Mouse (Mus musculus) frontal cortex, adult (tissue): Measurements from ENCODE around the gene Fyttd1.
A peak's percentile ranks its signal among the peaks of the same experiment; 100 is the strongest.
"Not testable (repeated sequence)": the region's sequence is repeated elsewhere in the genome, so short reads cannot be mapped to it uniquely, and the experiment has no call there.

ENCODE experiments used
- ATAC-seq: cut with Nextera tagmentation; 2 replicates; pipeline ENCODE4 v1.9.2; 2017; ENCODE audit warnings: mild to moderate bottlenecking, moderate library complexity, mixed read lengths; ENCODE audit not compliant: low TSS enrichment

Gene Fyttd1

DNA sequence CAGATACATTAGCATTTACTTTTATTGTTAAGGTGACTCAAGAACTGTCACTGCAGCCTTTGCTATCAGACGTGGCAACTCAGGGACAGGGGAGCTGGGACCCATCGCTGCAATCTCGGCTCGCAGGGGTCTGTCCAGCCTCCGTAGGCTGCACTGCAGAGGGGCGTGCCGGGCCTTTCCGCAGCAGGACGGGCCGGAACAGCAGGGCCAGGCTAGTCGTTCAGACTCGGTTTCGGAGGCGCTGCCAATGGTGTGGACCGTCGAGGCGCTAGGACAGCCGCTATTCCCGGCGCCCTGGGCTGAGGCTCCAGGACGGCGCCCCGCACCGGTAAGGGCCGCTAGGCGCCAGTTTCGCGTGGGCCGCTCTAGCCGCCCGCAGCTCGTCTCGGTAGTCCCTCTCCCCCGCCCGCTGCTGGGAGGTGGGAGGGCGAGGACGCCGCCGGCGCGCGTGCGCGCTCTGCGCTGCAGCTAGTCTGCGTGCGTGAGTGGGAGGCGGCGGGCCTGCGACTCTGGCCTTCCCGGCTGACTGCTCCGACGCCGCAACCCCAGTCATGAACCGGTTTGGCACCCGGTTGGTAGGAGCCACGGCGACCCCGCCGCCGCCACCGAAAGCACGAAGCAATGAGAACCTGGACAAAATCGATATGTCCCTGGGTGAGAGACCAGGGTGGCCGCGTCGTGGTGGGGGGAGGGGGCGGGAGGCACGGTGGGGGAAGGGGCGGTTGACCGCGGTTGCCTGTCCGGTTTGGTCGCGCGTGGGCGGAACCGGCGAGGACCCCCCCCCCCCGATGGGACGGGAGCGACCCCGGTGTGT, at the start of gene Fyttd1, which contains the start of gene Rubcn:
Gene Fyttd1 (plus strand): TSS at position 158 of the 814 bp plus-strand sequence.
Gene Rubcn (minus strand): TSS at position 424 of the 814 bp plus-strand sequence.
- peak; percentile 96 for ATAC-seq

DNA sequence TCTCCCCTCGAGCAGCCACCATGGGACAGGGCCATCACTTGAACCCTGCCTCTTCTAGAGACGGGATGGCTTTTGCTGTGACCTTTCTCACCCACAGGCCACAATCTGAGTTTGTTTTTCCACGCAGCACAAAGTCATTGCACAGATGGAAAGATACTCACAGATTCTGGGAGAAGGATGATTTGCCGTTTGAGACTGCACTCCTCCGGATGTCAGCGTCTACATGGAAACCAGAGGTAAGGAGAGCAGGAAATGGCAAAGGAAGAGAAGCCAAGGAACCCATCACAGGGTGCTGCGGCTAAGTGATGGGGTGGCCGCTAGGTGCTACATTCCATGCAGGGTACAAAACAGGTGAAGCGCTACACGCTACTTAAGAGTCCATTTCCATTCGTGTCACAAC, 48.2 kb upstream of the Fyttd1 start:
- ATAC-seq, result no peak

DNA sequence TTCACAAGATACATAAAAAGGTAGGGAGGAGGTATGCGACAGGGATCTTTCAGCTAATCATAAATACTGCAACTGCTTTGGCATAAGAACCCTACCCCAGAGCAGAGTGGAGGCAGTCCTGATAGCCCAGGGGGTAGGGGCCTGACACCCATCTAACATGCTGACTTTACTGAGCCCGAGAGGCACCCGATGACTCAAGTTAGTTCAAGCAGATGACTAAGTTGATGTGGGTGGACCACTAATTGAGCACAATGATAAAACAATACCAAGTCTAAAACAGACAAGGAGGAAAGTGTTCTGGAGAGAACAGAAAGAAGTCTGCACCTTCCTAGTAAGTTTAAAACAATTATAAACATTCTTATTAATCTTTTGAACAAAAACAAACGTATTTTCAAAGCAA, 45.8 kb upstream of the Fyttd1 start:
- no peak for ATAC-seq

DNA sequence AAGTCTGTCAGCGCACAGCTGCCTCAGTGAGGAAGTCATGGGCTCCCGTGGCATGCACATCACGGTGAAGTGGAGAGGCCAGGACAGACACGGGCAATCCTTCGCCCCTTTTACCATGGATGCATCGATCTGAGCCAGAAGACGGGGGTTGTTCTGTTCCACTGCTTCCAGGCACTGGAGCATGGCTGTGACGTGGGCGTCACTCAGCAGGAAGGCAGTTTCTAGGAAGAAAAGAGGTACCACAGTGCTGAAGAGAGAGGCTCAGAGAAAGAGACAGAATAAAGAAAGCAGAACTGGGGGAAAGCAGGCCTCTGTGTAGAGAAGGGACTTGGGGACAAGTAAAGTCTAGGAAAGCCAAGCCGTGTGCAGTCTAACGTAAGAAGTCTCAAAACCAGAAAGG, 30.2 kb upstream of the Fyttd1 start:
- peak; percentile 94 for ATAC-seq

DNA sequence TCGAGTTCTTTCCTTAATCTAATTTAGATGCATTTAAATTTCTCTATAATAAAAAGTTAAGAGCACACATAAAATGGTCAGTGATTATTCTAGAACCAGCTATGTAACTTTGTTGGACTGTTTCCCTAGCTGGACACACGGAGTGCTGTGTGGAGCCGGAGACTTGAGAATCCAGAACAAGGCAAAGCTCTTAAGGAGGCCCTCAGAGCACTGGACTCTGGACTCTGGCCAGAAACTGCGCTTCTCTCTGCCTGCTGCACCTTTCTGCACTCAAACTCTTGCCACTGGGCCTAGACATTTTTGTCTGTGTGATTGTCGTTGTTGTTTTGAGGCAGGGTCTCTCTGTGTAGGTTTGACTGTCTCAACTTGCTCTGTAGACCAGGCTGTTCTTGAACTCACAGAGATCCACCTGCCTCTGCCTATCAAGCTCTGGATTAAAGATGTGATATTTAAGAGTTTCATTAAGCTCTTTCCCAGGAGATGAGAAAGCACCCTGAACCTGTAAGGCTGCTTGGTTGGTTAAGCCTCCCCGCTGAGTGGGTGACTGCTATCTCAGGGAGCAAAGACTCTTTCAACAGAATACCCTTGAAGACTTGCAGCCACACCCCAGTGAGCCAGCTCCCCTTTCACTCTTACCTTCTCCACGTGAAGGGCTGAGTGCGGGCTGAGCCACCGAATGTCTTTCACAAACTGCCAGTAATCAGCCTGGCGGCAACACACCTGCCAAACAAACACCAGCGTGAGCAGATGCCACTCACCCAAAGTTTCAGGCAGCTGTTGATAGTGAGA, 28.1 kb upstream of the Fyttd1 start:
- no peak for ATAC-seq

DNA sequence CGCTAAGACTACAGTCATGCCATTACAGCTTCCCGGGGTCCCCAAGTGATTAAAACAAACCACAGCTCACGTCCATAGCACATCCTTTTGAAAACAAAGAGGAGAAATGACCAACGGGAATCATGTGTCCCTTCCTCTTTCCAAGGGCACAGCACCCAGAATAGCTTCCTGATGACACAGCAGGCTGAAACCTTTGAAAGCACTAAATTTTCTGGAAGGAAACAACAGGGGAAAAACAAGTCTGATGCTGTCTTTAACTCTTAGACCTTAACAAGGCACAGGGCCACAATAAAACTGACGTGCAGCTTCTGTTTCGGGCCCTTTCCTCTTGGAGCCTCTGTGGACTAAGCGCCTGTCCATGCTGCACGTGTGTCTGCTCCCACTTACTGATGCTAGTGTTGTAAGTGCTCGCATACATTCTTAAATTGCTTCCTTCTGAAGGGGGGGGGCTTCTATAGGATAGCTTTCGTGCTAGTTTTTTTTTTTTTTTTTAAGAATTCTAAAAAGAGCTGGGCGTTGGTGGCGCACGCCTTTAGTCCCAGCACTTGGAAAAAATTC, 23.7 kb upstream of the Fyttd1 start:
- peak; percentile 38 for ATAC-seq

DNA sequence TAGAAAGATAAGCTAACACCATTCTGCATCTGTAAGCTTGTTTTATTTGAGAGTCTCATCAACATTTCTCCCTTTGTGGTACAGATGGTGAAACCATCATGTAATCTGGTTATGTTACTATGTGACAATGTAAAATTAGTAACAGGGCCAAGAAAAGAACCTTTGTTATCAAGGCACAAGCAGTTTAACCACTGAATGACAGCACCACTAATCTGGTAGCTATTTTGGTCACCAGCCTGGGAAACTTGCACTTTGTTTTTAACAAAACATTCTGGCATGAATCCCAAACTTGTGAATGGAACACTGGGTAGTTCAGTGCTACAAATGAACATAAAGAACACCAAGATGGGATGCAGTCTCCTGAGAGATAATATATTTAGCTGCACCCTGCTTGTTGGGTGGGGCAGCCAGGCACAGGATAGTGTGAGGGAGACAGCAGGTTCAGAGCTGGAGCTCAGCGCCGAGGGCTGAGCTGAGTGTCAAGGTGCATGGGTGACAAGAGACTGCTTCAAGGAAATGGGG, 23.2 kb upstream of the Fyttd1 start:
- ATAC-seq, result peak; percentile 85

DNA sequence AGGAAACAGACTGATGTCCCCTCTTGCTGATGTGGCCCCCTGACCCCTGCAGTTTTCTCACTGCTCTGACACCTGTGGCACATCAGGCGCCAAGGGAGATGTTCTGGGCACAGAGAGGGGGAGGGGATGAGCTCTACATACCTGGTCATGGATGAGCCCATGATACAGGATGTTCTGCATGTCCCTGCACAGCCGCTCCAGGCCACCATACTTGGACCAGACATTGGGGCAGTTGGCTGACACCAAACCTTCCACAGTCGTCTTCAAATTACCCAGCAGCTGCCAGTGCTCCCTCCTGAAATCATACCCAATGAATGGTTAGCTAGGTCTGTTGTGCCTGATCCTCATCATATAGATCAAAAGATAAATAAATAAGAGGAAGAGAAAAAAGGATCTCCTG, 20.5 kb upstream of the Fyttd1 start:
- ATAC-seq, result no peak

DNA sequence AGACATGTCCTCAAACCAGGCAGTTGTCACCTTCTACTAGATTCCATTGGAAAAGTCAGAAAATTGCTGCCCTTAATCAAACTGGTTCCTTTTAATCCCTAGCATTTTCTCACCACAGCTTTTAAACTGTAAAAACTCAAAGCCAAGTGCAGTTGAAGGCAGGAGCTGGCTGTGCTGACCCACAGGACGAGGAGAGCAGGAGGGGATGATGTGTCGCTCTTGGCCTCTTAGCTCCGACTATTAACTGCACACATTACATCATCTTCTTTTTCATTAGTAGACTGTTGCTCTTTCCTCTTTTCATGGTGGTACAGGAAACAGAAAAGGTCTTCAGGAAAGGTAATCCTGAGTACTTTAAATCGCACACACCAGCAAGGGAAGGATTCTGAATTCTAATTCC, 18.9 kb upstream of the Fyttd1 start:
- no peak for ATAC-seq

DNA sequence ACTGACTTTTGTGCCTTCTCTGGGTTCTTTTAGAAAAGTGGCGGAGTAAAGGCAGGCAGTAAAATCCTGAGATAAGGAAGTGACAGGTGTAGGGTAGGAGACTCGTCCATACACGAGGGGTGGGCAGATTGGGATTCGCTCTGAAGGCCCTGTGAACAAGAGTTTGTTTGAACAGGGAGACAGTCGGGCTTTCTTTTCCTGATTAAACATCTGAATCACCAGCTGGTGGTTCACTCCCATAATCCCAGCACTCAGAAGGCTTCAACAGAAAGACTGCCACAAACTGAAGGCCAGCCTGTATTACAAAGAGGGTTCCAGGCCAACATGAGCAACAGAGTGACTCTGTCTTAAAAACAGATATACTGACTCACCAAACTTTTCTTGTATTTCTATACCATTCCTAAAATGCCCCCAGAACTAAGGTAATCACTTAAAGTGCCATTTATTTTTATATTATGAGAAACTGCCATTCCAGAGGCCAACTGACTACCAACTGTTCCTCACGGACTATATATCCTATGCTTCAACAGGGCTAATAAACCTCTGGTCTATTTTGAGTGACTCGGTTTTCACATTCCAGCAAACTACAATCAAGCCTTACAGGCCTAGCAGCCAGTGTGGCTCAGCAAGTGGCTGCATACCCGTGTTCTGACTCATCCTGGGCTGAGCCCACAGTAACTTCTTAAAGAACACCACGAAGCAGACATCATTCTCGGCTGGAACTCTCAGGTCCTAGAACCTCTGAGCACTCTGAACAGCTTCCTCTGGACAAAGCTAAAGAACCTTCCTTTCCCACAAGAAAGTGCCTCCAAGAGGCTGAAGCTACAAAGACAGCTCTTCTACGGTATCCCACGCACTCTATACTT, 18.3 kb upstream of the Fyttd1 start:
- ATAC-seq, result peak; percentile 71; the same call in 1 of the 2 replicates

DNA sequence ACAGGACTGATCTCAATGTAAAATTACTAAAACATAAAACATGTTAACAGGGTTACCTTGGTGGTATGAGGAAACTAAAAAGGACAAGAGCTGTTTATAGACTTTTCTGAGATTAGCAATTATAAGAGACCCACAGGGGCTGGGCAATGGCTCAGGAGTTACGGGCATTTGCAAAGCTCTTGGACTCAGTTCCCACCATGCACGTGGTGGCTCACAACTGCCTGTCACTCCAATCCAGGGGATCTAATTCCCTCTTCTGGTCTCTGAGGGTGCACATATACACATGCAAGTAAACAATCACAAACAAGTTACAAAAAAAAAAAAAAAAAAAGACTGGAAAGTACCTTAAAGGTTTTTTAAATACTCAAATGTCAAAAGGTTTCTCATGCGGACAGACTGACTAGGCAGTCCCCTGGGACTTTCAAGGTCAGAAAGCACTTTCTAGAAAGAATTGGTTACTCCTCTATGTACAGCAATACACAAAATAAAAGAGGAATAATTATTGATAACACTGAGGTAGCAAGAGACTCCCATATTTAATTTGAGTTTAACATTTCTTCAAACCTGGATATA, 15.4 kb upstream of the Fyttd1 start:
- no peak for ATAC-seq

DNA sequence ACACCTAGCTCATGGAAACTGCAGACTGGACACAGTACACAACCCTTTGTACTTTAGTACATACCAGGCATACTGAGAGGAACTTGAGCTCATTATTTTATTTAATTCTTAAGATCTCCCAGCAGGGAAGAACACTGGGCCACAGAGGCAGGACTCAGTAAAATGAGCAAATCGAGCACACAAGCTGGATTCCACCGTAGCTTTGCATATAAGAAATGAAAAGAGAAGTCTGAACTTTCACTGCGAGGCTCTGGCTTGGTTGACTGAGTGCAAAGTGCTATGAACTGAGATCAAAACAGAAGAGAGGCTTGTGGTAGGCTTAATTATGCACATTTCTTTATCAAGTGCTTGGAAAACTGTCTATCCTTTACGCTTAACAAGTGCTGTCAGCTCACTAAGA, 11.9 kb upstream of the Fyttd1 start:
- ATAC-seq, result no peak

DNA sequence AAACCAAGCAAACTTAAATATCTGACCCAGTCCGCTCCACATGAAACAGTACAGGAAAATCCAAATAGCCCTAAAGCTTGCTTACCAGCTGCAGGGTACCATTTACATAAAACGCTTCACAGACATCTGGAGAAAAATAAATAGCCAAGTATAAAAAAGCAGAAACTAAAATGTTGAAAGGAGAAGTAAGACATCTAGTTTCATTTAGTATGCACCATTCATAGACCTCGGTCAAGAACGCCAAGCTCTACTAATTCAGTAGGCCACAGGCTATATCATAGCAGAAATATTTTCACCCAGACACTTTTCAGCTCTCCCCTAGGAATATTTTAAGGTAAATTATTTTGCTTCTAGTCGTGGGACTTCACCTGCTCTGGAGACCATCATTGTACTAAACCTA, 10.6 kb upstream of the Fyttd1 start:
- no peak for ATAC-seq

DNA sequence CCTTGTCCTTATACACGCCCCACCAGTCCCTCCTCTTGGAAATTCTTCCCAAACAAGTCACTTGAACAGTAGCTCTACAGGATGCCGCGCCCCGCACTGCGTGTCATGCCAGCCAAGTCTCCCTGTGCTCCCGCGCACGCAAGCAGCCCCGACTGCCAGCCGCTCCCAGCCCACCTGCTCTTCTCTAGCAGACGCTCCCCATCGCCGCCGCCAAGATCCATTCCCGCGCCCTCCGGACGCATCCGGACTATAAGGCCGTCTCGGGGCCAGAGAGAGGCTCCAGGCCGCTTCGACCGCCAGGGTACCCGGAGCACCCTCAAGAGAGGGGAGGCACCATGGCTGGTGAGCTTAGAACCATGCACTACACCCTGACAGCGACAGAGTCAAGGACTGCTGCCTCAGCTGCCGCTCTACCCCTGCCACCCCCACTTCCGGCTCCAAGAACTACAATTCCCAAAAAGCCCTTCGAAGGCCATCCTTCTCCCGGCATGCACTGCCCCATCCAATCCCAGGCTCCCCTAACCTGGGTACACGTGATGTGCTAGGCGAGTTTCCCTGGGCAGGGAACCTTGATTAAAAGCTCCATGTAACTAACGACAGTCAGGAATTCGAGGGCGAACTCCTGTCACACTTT, 9.3 kb upstream of the Fyttd1 start:
- ATAC-seq, result peak; percentile 97

DNA sequence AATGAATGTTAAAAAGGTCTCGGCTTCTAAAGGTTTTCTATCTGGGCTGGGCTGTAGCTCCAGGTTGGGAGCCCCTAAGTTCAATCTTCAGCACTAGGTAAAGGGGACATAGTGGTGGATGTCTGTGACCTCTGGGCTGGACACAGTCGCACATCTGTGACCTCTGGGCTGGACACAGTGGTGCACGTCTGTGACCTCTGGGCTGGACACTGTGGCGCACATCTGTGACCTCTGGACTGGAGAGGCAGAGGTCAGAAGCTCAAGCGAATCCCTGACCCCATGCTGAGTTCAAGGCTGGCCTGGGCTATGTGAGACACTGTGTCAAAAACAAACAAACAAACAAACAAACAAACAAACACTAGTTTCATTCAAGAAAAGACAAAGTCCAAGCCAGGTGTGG, 7.1 kb upstream of the Fyttd1 start:
- ATAC-seq, result no peak

DNA sequence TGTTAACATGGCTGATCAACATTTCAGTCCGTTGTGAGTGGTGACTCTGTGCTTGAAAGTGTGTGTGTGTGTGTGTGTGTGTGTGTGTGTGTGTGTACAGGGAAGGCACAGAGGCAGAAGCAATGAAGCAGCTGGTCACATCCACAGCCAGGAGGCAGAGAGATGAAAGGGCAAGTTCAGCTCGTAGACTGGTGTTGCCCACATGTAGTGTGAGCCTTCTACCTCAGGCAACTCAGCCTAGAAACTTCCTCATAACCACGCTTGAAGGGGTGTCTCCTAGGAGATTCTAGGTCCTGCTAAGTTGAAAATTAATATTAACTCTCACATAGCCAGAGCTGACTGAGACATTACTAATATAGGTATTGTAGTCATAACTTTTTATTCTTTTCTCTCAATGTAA, 3.9 kb upstream of the Fyttd1 start:
- no peak for ATAC-seq

DNA sequence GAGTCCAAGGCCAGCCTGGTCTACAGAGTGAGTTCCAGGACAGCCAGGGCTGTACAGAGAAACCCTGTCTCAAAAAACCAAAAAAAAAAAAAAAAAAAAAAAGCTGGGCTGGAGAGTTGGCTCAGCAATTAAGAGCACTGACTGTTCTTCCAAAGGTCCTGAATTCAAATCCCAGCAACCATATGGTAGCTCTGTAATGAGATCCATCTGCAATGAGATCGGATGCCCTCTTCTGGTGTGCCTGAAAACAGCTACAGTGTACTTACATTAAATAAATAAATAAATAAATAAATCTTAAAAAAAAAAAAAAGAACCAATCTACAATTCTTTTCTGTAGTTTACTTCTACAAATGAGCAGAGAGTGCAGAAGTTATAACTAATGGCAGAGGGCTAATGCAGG, 2.0 kb upstream of the Fyttd1 start:
- ATAC-seq, result not testable (repeated sequence)

DNA sequence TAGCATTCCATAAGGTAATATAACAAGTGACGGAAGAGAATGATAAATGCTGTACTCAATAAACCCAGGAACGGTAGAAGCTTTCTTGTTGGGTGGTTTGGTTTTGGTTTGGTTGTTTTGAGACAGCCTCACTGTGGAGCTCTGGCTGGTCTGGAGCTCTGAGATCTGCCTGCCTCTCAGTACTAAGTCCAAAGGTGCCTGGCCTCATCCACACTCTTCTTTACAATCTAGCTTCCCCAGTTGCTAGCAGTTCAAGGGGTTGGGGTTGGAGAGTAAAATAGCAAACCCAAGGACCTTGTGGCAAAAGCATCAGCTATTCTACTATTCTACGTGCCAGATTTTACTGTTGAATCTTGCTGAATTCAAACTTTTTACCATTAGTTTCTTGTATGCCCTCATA, 1.5 kb upstream of the Fyttd1 start:
- no peak for ATAC-seq

DNA sequence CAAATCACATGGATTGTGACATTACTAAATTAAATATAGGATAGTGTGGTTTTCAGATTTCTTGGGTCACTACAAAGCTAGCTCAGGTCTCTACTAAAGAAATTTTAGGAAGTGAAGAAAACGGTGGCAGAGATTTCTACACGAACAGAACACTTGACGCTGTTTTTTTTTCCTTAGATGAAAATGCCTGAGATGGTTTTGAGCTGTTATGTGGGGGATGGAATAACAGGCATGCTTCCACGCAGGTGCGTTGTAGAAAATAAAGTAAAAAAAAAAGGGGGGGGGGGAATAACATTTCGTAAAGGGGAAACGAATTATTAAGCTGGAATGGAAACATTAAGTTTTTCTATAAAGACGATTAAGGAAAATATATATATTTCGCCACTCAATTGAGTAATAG, 469 bp upstream of the Fyttd1 start:
- ATAC-seq, result no peak

DNA sequence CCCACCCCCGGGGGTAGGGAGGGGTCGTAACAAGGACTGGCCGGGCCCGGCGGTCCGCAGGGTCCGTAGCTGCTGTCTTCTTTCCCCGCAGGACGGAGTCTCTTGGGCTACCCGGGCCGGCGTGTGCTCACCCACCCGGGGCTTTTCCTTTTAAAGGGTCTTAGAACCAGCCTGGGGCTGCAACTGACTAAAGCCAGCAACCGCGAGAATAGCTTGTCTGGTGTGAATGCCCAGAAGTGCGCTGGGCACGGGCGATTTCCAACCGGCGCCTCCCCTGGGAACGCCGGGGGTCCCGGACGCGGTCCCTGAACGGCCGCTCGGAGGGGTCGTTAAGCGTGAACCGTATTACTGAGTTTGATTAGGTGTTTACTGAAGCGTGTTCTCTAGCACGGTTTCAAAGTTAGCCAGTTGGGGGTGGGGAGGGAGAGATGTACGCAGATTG, 878 bp downstream of the Fyttd1 start:
- ATAC-seq, result no peak
